Mouse (Mus musculus): Measurements from ENCODE around the gene Sf3a3.

DNA sequence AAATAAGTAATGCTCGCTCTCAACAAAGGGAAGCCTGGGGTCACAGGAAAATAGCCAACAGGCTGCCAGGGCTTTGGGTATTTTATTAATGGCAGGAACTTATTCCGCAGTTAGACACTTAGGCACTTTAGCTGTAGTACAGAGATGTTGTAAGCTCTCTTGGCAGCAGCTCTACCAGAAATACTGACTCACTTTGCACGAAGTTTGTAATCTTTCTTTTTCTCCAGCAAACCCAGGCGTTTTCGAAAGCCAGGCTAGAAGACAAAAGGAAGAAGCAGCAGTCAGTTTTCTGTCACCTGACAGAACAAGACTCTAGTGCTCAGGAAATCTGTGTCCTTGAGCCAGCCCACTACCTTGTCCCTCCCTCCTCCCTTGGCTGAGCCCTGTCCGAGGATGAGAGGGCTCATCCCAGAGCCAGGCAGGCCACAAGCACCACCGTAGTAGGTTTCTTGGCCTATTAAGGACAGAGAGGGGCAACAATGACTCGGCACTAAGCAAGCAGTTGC is 28.6 kb upstream of the Sf3a3 start:
- TF ChIP-seq CTCF (IDR thresholded peaks at IDR 0.05; ENCODE audit: low read depth) (no peak), EP300 (IDR thresholded peaks at IDR 0.05; ENCODE audit: low read depth) (no peak)
